Mouse (Mus musculus) MEL (cell line): ENCODE results near the gene Kat8. TPM values are rescaled to one million over a fixed set of nuclear protein-coding genes. Genes with fewer than 3 reads are reported as not detected.

Experiments used
- DNase-seq: peaks from one replicate; pipeline ENCODE4 v3.0.0; 2011; ENCODE audit warnings: low read depth, low spot score
- H3K27ac ChIP-seq: 2 replicates; pipeline ENCODE4 v1.5.1; 2012; ENCODE audit warnings: low read depth, mild to moderate bottlenecking, control low read depth, low read length, moderate library complexity; ENCODE audit not compliant: control insufficient read depth
- H3K27me3 ChIP-seq, 2 experiments: fragments of 150-350 bp in 1 of 2; sonication (generic) in 1 of 2; 2 replicates each; pipeline ENCODE4 v1.6.1; 2012; ENCODE audit warnings: low read length in 2 of 2, mild to moderate bottlenecking in 2 of 2, improper control_type of control experiment in 1 of 2, moderate library complexity in 1 of 2; ENCODE audit not compliant: insufficient read depth in 2 of 2, control insufficient read depth in 1 of 2
- H3K36me3 ChIP-seq, 2 experiments: 2 replicates each; pipeline ENCODE4 v1.6.1; 2012 to 2014; ENCODE audit warnings: low read length in 2 of 2, improper control_type of control experiment in 1 of 2, inconsistent platforms in 1 of 2, mild to moderate bottlenecking in 1 of 2; ENCODE audit not compliant: insufficient read depth in 2 of 2, control insufficient read depth in 1 of 2
- H3K4me1 ChIP-seq, 2 experiments: fragments of 150-350 bp in 1 of 2; sonication (generic) in 1 of 2; 2 replicates each; pipeline ENCODE4 v1.6.1; 2012; ENCODE audit warnings: low read length in 2 of 2, improper control_type of control experiment in 1 of 2, mild to moderate bottlenecking in 1 of 2; ENCODE audit not compliant: insufficient read depth in 2 of 2, control insufficient read depth in 1 of 2
- H3K4me3 ChIP-seq, 2 experiments: fragments of 150-350 bp in 1 of 2; sonication (generic) in 1 of 2; 2 replicates each; pipeline ENCODE4 v1.5.1; 2012; ENCODE audit warnings: low read depth in 2 of 2, low read length in 2 of 2, mild to moderate bottlenecking in 2 of 2, moderate library complexity in 2 of 2, control low read depth in 1 of 2, improper control_type of control experiment in 1 of 2; ENCODE audit not compliant: control insufficient read depth in 1 of 2, insufficient read depth in 1 of 2
- H3K79me2 ChIP-seq: 2 replicates; pipeline ENCODE4 v1.6.1; 2012; ENCODE audit warnings: mild to moderate bottlenecking, low read length, moderate library complexity; ENCODE audit not compliant: control insufficient read depth, poor library complexity, insufficient read depth
- H3K9ac ChIP-seq: 2 replicates; pipeline ENCODE4 v1.6.1; 2012; ENCODE audit warnings: low read depth, mild to moderate bottlenecking, control low read depth, low read length, moderate library complexity; ENCODE audit not compliant: control insufficient read depth, poor library complexity, severe bottlenecking
- H3K9me3 ChIP-seq: fragments of 150-350 bp; sonication (generic); replicated peaks from 2 replicates; pipeline ENCODE4 v1.6.1; 2012; ENCODE audit warnings: mild to moderate bottlenecking, low read length, improper control_type of control experiment, moderate library complexity; ENCODE audit not compliant: insufficient read depth
- CHD2 ChIP-seq: IDR thresholded peaks from 2 replicates; pipeline ENCODE4 v1.6.1; 2011; ENCODE audit warnings: low read length, improper control_type of control experiment
- CTCF ChIP-seq, 3 experiments: IDR thresholded peaks in 2 of 3; conservative IDR thresholded peaks in 1 of 3; 2 replicates each; pipeline ENCODE4 v1.5.1; 2011 to 2012; ENCODE audit warnings: low read length in 3 of 3, low read depth in 2 of 3, mild to moderate bottlenecking in 2 of 3, improper control_type of control experiment in 1 of 3, inconsistent platforms in 1 of 3, mixed read lengths in 1 of 3, moderate library complexity in 1 of 3; ENCODE audit not compliant: control insufficient read depth in 1 of 3, insufficient read depth in 1 of 3, poor library complexity in 1 of 3, severe bottlenecking in 1 of 3
- E2F4 ChIP-seq: IDR thresholded peaks from 2 replicates; pipeline ENCODE4 v1.6.1; 2011; ENCODE audit warnings: low read depth, low read length, improper control_type of control experiment, borderline replicate concordance
- EP300 ChIP-seq, 2 experiments: IDR thresholded peaks; 2 replicates each; pipeline ENCODE4 v1.6.1; 2011; ENCODE audit warnings: improper control_type of control experiment in 2 of 2, low read length in 2 of 2, low read depth in 1 of 2, mild to moderate bottlenecking in 1 of 2
- HCFC1 ChIP-seq: IDR thresholded peaks from 2 replicates; pipeline ENCODE4 v1.6.1; 2012; ENCODE audit warnings: low read depth, mild to moderate bottlenecking, inconsistent platforms, low read length, improper control_type of control experiment, moderate library complexity
- JUND ChIP-seq: IDR thresholded peaks from 2 replicates; pipeline ENCODE4 v1.6.1; 2011; ENCODE audit warnings: low read depth, mild to moderate bottlenecking, improper control_type of control experiment, low read length
- MAZ ChIP-seq: IDR thresholded peaks from 2 replicates; pipeline ENCODE4 v1.6.1; 2012; ENCODE audit warnings: low read depth, mild to moderate bottlenecking, inconsistent platforms, low read length, improper control_type of control experiment
- MEF2A ChIP-seq: IDR thresholded peaks from 2 replicates; pipeline ENCODE4 v1.6.1; 2014; ENCODE audit warnings: low read depth, mild to moderate bottlenecking, inconsistent platforms, low read length, improper control_type of control experiment; ENCODE audit not compliant: poor library complexity, insufficient replicate concordance, severe bottlenecking; ENCODE audit errors: extremely low read depth
- MXI1 ChIP-seq: IDR thresholded peaks from 2 replicates; pipeline ENCODE4 v1.6.1; 2011; ENCODE audit warnings: mild to moderate bottlenecking, low read depth, low read length, improper control_type of control experiment
- MYB ChIP-seq: IDR thresholded peaks from 2 replicates; pipeline ENCODE4 v1.6.1; 2011; ENCODE audit warnings: mild to moderate bottlenecking, low read depth, low read length, improper control_type of control experiment
- NRF1 ChIP-seq: IDR thresholded peaks from 2 replicates; pipeline ENCODE4 v1.6.1; 2014; ENCODE audit warnings: low read depth, mild to moderate bottlenecking, inconsistent platforms, low read length, improper control_type of control experiment, moderate library complexity; ENCODE audit not compliant: poor library complexity, insufficient read depth, severe bottlenecking
- POLR2A ChIP-seq, 2 experiments: IDR thresholded peaks; 2 replicates each; pipeline ENCODE4 v1.6.1; 2011 to 2012; ENCODE audit warnings: low read length in 2 of 2, mild to moderate bottlenecking in 2 of 2, control low read depth in 1 of 2, improper control_type of control experiment in 1 of 2, low read depth in 1 of 2, moderate library complexity in 1 of 2; ENCODE audit not compliant: control insufficient read depth in 1 of 2, insufficient read depth in 1 of 2, poor library complexity in 1 of 2
- POLR2AphosphoS2 ChIP-seq: IDR thresholded peaks from 2 replicates; pipeline ENCODE4 v1.6.1; 2011; ENCODE audit warnings: low read length, improper control_type of control experiment
- POLR2AphosphoS5 ChIP-seq: IDR thresholded peaks from 2 replicates; pipeline ENCODE4 v1.6.1; 2012; ENCODE audit warnings: low read depth, borderline replicate concordance, mild to moderate bottlenecking, inconsistent platforms, low read length, moderate library complexity, mixed read lengths
- SIN3A ChIP-seq: IDR thresholded peaks from 2 replicates; pipeline ENCODE4 v1.6.1; 2012; ENCODE audit warnings: low read length, improper control_type of control experiment, inconsistent platforms
- SMC3 ChIP-seq: IDR thresholded peaks from 2 replicates; pipeline ENCODE4 v1.6.1; 2011; ENCODE audit warnings: low read depth, low read length, improper control_type of control experiment
- TAL1 ChIP-seq: IDR thresholded peaks from 2 replicates; pipeline ENCODE4 v1.6.1; 2012; ENCODE audit warnings: mild to moderate bottlenecking, inconsistent platforms, low read length, moderate library complexity, mixed read lengths
- USF1 ChIP-seq: IDR thresholded peaks from 2 replicates; pipeline ENCODE4 v1.6.1; 2014; ENCODE audit warnings: low read depth, mild to moderate bottlenecking, inconsistent platforms, low read length, improper control_type of control experiment, moderate library complexity
- ZC3H11A ChIP-seq: IDR thresholded peaks from 2 replicates; pipeline ENCODE4 v1.6.1; 2012; ENCODE audit warnings: low read depth, mild to moderate bottlenecking, inconsistent platforms, low read length, improper control_type of control experiment
- ZKSCAN1 ChIP-seq: IDR thresholded peaks from 2 replicates; pipeline ENCODE4 v1.6.1; 2012; ENCODE audit warnings: low read depth, mild to moderate bottlenecking, inconsistent platforms, low read length, improper control_type of control experiment, moderate library complexity
- ZNF384 ChIP-seq: IDR thresholded peaks from 2 replicates; pipeline ENCODE4 v1.6.1; 2012; ENCODE audit warnings: low read depth, mild to moderate bottlenecking, inconsistent platforms, low read length, improper control_type of control experiment
- polyA plus RNA-seq, 2 experiments: library from polyadenylated mRNA; stranded (reverse) in 1 of 2; unstranded in 1 of 2; fragments of >175 nt in 1 of 2; fragments of >200 nt in 1 of 2; gene quantifications; 2 replicates each; pipeline versions ENCODE4 v1.2.1 to v1.2.4; 2012; ENCODE audit warnings: low replicate concordance in 2 of 2, low read depth in 1 of 2; ENCODE audit not compliant: insufficient read length in 2 of 2, insufficient read depth in 1 of 2, missing spikeins in 1 of 2
- total RNA-seq: library from RNA; depleted of rRNA; stranded (reverse); fragments of 300-350 nt; gene quantifications from 2 replicates; pipeline ENCODE4 v1.2.3, GENCODE M21; 2012

The Kat8 gene
- total and polyA plus RNA-seq, 3 experiments = 39.5 to 45.8 TPM; not detected in 1

GRCm38 (mm10) chr7:127944614-127945013 lies 32.3 kb downstream of the Kat8 start:
- Histone ChIP-seq H3K27ac (no peak overlapping the region), H3K27me3 (peaks cover 6 to 11% of the 10 kb centered on the region in 2 experiments), H3K9ac (no peak overlapping the region), H3K36me3 (no peaks in the 10 kb centered on the region), H3K4me3 (no peak overlapping the region), H3K4me1 (no peaks in the 10 kb centered on the region), H3K79me2 (no peaks in the 10 kb centered on the region), H3K9me3 (no peaks in the 10 kb centered on the region)
- TF ChIP-seq ZKSCAN1 = no peak
- no peak for TF ChIP-seq MAZ
- no peak for TF ChIP-seq ZC3H11A
- TF ChIP-seq SIN3A = no peak
- no peak for TF ChIP-seq HCFC1
- TF ChIP-seq POLR2AphosphoS2 = no peak
- TF ChIP-seq MXI1 = no peak
- no peak for TF ChIP-seq E2F4
- no peak for TF ChIP-seq POLR2AphosphoS5
- no peak for TF ChIP-seq CHD2
- no peak for TF ChIP-seq TAL1
- TF ChIP-seq CTCF (IDR thresholded peaks at IDR 0.05 in 2 of 3, conservative IDR thresholded peaks at IDR 0.05 in 1 of 3; ENCODE audit: control insufficient read depth in 1 of 3, insufficient read depth in 1 of 3, low read depth in 2 of 3, low read length in 3 of 3, poor library complexity in 1 of 3, severe bottlenecking in 1 of 3) = no peak
- TF ChIP-seq MYB = no peak
- no peak for TF ChIP-seq MEF2A
- TF ChIP-seq USF1 = no peak
- TF ChIP-seq SMC3 = no peak
- DNase-seq = no peak

GRCm38 (mm10) chr7:127946470-127947023 lies 34.2 kb downstream of the Kat8 start, which contains the start of gene Prss36:
Gene Prss36, minus strand, starts transcription at chr7:127946725.
- H3K27me3 ChIP-seq = peaks cover 17 to 19% of the 10 kb centered on the region in 2 experiments
- TF ChIP-seq E2F4 (no peak), TAL1 (no peak), MEF2A (no peak), NRF1 (no peak), EP300 (IDR thresholded peaks at IDR 0.05; ENCODE audit: low read depth in 1 of 2, low read length in 2 of 2) (no peak), ZNF384 (no peak), JUND (no peak), POLR2A (IDR thresholded peaks at IDR 0.05; ENCODE audit: control insufficient read depth in 1 of 2, insufficient read depth in 1 of 2, low read depth in 1 of 2, low read length in 2 of 2, poor library complexity in 1 of 2) (no peak), MYB (no peak), ZKSCAN1 (no peak)
- TF ChIP-seq, all 39 proteins: peak for 0
- H3K79me2 ChIP-seq = no peaks in the 10 kb centered on the region
- no peak within 1 kb of the TSS for H3K27ac ChIP-seq
- no peaks in the 10 kb centered on the region for H3K36me3 ChIP-seq
- no peak for DNase-seq
- H3K9ac ChIP-seq = no peak within 1 kb of the TSS
- H3K4me1 ChIP-seq = no peaks in the 10 kb centered on the region
- no peaks in the 10 kb centered on the region for H3K9me3 ChIP-seq
- no peak within 1 kb of the TSS for H3K4me3 ChIP-seq
